Mouse (Mus musculus) inflammation-experienced regulatory T-cells, adult 6 months (primary cell): Measurements from ENCODE around the gene Abhd17c. TPM values are rescaled to one million over a fixed set of nuclear protein-coding genes. Genes with fewer than 3 reads are reported as not detected.
A peak's percentile ranks its signal among the peaks of the same experiment; 100 is the strongest.
"Not testable (repeated sequence)": the region's sequence is repeated elsewhere in the genome, so short reads cannot be mapped to it uniquely, and the experiment has no call there.

Experiments used
- ATAC-seq: one replicate; pipeline ENCODE4 v1.8.0; 2017
- polyA plus RNA-seq, 3 experiments: library from polyadenylated mRNA; unstranded; fragments of 100-300 nt; shearing (Covaris generic); gene quantifications; one replicate each; pipeline ENCODE4 v1.2.1; 2017

Abhd17c gene
- polyA plus RNA-seq = 10 to 100 TPM in 2 of 3 experiments, 1 to 10 TPM in 1; 7.1 to 14.5 (median 10.9) TPM

DNA sequence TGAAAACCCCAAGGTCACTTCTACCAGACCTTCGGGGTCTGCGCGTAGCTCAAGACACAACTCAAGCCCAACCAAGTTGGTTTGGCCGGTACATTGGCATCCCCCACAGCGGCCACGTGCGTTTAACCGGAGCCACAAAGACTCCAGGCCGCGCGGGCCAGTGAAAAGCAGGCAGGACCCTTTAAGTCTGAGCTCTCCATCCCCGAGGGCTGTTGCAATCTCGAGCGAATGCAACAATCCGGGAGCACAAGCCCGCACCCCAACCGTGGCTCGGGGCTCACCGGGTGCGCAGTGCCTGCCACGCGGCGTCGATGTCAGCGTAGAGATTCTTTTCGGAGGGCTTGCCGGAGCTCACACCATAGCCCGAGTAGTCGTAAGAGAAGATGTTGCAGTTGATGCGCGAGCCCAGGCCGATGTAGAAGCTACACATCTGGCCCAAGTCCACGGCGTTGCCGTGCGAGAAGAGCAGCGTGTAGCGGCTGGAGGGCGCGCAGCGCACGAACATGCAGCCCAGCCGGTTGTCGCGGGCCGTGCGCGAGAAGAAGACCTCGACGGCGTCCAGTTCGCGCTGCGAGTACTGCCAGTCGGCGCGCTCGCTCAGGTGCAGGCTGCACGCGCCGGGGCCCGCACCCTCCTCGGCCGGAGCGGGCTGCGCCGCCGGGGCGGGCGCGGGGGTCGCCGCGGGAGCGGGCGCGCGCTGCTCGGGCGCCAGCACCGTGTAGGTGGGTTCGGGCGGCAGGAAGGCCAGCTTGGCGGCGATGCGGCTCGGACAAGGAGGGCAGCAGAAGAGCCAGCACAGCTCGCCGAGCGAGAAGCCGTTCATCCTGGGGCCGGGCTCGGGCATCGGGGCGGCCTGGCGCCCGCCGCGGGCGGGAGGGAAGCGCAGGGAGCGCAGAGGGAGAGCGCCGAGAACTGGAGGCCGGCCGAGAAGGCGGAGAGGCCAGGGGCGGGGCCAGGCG lies at the start of gene Abhd17c:
Gene Abhd17c, minus strand, starts transcription at position 893 of the 959 bp plus-strand sequence.
- ATAC-seq = peak; percentile 31

DNA sequence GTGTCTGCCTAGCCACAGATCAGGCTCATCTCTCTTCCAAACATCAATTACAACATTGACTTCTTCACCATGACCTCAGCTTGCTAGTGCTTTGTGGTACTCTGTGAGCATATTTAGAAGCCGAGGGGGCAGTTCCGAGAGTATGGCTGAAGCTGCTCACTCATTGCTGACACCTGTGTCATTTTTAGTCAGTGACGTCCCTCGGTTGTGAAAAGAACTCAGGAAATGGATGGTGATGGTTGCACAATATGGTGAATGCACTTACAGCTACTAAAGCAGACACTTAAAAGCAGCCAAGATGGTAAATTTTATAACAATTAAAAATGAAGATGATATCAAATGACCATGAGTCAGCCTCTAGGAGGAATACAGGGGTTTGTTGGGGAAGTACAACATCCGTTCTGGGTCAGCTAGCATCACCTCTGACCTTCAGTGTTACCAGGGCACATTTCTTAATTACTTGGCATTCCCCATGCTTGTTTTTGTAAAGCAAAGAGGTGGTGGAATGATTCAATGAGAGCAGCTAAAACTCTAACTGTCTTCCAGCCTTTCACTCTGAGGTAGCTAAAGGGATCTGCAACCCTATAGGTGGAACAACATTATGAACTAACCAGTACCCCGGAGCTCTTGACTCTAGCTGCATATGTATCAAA lies 45.6 kb upstream of the Abhd17c start:
- no peak for ATAC-seq

GRCm38 (mm10) chr7:84196221-84196620 lies 44.5 kb upstream of the Abhd17c start:
- ATAC-seq = peak; percentile 62

- peak; percentile 74 for ATAC-seq
Observed at GRCm38 (mm10) chr7:84192256-84192655, 40.6 kb upstream of the Abhd17c start.

GRCm38 (mm10) chr7:84191476-84191875 lies 39.8 kb upstream of the Abhd17c start:
- ATAC-seq = no peak

- no peak for ATAC-seq
Observed at GRCm38 (mm10) chr7:84188196-84188595, 36.5 kb upstream of the Abhd17c start.

GRCm38 (mm10) chr7:84185196-84185595 lies 33.5 kb upstream of the Abhd17c start:
- no peak for ATAC-seq

DNA sequence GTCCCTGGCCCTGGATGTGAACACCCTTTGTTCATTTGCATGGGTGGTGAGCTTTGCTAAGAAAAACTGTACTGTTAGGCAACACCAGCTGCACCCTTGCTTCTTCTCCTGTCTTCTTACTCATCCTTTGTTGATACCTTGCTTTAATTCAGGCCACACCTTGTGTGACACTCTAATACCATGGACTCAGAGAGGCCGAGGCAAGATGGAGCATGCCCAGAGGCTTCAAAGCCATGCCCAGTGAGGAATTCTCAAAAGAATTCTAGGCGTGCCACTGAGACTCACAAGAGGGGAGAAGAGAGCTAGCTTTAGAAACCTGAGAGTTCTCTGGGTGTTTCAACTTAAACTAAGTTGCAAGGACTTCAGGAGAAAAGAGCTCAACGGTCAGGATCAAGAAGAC lies 33.0 kb upstream of the Abhd17c start:
- no peak for ATAC-seq

- not testable (repeated sequence) for ATAC-seq
Observed at GRCm38 (mm10) chr7:84178809-84179208, 27.1 kb upstream of the Abhd17c start.

DNA sequence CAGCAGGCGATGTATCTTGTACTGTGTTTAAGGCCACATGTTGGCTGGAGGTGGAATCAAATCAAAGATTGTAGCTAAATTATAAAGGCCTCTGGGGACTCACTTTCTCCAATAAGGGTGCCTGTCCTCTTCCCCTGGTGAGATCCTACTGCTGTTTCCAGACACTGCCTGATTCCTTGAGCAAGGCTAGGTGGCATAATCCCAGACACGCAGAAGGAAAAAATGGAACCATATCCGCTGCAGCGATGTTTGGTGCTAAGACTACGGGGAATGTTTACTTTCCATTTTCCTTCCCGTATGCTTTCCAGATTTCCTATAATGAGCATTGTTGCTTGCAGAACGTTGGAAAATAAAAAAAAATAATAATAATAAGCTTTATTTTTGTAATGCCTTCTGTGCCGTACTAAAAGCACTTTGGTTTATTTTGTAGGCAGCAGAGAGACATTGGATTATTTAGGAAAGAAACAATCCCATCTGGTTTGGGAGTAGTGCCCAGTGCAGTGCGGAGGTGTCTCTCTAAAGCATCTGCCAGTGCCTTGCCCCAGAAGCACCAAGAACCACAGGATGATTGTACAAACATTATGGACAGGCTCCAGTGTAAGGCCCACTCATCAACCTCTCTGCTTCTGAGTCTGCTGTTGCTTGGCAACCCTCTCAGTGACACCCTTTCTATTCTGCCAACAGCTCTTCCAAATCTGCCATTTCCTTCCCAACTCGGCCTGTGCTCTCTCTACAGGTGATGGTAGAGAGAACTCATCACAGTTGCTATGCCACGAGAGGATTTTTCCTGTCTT lies 23.2 kb upstream of the Abhd17c start:
- no peak for ATAC-seq

DNA sequence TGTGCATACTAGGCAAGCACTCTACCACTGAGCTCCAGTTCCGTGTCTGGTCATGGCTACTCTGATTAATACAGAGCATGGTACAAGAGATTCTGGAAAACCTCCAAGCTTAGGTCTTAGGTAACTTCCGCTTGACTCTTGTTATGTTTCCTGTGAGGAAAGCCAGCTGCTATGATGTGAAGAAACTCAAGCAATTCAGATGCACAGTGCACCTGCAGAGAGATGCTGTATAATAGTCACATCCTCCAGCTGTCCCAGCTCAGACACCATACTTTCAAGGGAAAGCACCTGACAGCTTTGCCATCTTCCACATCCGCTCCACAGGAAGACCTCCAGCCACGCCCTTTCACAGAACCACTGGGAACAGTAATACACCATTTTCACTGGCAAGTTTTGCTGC lies 21.7 kb upstream of the Abhd17c start:
- ATAC-seq = peak; percentile 91

DNA sequence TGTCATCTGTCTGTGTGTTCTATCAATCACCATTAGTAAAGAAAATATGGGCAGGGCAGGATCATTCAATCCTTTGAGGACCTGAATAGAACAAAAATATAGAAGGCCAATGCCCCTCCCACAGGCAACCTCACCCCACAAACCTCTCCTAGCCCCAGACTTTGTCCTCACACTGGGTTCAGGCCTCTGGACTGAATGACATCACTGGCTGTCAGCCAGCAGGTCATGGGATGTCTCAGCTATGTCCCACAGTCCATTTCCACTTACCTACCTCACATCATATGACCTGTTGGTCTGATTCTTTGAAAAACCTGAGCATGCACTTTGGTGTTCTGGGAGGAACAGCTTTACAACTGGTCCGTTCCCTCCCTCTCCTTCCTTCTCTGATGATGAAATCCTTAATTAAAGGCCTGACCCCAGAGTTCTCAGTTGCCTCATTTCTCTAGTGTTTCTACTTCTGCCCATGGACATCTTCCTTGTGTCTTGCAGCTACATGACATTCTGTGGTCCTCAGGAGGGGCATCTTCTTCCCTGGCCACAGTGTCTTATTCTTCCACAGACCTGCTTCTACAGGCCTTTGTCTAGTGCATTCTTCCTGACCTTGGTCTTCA lies 19.6 kb upstream of the Abhd17c start:
- no peak for ATAC-seq

- ATAC-seq = no peak
Observed at GRCm38 (mm10) chr7:84168355-84168754, 16.7 kb upstream of the Abhd17c start.

DNA sequence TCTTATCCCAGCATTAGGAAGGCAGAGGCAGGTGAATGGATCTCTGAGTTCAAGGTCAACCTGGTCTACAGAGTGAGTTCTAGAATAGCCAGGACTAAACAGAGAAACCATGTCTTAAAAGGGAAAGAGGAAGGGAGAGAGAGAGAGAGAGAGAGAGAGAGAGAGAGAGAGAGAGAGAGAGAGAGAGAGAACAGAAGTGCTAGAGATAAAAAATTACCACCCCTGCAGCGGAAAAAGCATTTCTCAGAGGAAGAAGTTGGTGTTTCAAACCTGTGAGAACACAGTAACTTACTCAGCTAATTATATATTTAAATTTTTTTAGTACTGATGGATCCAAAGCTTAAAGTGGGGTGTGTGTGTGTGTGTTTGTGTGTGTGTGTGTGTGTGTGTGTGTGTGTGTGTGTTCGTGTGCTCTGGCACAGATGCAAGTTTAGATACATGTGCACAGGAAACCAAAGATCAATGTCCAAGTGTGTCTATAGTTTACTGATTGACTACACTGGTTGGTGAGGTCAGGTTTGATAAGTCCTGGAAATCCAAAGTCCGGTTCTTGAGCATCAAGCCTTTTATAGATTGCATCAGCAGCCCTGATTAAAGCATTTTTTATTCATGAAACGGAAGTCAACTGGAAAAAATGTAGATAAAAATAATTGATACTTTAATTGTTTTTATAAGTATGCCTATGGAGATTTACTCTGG lies 15.2 kb upstream of the Abhd17c start:
- ATAC-seq = no peak

DNA sequence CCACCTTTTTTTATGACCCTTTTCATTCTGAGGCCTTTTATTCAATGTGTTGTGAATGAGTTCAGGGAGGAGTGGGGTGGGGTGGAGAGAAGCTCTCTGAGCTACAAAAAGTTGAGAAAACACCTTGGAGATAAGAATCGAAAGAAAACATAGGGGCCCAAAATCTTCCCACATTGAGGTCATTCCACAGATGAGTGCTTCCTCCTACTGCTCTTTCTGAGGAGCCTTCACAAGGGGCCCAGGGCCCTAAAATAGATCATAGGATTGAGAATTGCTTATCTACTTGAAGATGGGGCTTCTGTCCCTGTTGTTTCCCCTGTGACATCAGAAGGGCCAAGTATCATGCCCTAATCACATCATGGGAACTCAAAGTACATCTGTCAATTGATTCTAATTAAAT lies 14.3 kb upstream of the Abhd17c start:
- no peak for ATAC-seq

GRCm38 (mm10) chr7:84165288-84165687 lies 13.6 kb upstream of the Abhd17c start:
- peak; percentile 1 for ATAC-seq

DNA sequence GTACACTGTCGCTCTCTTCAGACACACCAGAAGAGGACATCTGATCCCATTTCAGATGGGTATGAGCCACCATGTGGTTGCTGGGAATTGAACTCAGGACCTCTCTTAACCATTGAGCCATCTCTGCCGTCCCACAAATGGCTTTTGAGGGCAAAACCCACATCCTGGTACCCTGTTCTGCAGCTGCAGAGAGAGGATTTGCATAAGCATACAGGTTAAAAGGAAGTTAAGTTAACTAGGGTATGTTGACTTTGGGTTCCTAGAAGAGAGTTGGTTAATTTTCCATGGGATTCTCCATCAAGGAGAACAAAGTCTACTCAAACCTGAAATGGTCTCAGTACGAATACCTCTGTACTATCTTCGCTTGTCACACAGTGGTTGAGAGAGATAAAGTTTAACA lies 13.2 kb upstream of the Abhd17c start:
- ATAC-seq = peak; percentile 94

GRCm38 (mm10) chr7:84164419-84164818 lies 12.7 kb upstream of the Abhd17c start:
- ATAC-seq = peak; percentile 4

DNA sequence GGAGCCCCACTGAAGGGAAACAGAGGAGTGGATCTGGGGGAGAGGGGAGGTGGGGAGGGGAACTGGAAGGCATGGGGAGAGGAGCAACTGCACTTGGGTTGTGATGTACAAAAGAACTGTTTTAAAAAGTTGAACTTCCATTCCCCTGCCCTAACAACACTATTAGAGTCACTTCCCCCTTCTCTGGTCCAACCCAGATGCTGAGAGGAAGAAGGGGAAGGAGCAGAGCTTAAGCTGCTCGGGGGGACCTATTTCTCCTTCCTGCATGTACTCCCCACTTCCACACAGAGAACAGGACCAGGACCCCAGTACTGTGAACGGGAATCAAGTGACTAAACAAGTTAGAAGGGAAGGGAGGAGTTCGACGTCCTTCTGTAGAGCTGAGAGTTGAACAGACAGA lies 11.9 kb upstream of the Abhd17c start:
- no peak for ATAC-seq

DNA sequence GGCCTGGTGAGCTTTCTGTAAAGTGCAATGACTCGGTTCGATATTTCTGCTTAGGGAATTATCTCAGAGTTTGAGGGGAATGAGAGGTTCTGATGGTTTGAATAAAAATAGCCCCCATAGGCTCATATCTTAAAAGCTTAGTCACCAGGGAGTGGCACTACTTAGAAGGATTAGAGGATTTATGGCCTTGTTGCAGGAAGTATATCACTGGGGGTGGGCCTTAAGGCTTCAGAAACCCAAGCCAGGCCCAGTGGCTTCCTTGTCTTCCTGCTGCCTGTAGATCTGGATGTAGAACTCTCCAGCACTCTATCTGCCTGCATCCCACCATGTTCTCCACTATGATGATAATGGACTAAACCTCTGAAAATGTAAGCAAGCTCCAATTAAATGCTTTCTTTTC lies 7.7 kb upstream of the Abhd17c start:
- no peak for ATAC-seq

DNA sequence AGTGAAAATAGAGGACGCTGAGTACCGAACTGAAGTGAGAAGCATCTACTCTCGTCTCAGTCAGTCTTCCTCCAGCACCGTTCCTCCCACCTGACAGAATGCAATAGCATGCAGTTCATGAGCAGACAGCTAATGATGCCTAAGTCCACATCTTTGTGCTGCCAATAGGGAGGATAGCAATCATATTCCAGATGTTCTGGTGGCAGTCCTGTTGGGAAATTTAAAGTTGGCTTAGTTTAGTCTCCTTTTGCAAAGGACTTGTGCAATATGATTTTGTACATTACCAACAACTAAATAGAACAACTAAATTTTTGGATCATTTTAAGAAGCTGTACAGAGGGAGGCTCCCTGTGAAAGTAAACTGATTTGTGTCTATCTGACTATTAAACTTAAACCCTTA lies 2.1 kb upstream of the Abhd17c start:
- ATAC-seq = no peak

GRCm38 (mm10) chr7:84152821-84153220 lies 1.1 kb upstream of the Abhd17c start:
- ATAC-seq = no peak
